Mouse (Mus musculus) C2C12 (cell line): ENCODE measurements around the gene Ddx50. TPM values are rescaled to one million over a fixed set of nuclear protein-coding genes. Genes with fewer than 3 reads are reported as not detected.

Experiments used
- H3K27me3 ChIP-seq: one replicate; pipeline ENCODE4 v1.6.1; 2011; ENCODE audit not compliant: control insufficient read depth, insufficient read depth, insufficient read length
- H3K36me3 ChIP-seq: one replicate; pipeline ENCODE4 v1.6.1; 2011; ENCODE audit not compliant: control insufficient read depth, insufficient read depth
- H3K4me3 ChIP-seq: one replicate; pipeline ENCODE4 v1.5.1; 2011; ENCODE audit warnings: mild to moderate bottlenecking, control low read depth; ENCODE audit not compliant: poor library complexity, insufficient read depth, severe bottlenecking
- H3K79me2 ChIP-seq: one replicate; pipeline ENCODE4 v1.6.1; 2011; ENCODE audit not compliant: control insufficient read depth, insufficient read depth
- H3K79me3 ChIP-seq: one replicate; pipeline ENCODE4 v1.6.1; 2011; ENCODE audit warnings: low read depth, control low read depth
- H3ac ChIP-seq: one replicate; pipeline ENCODE3; 2011; ENCODE audit warnings: low read depth; ENCODE audit not compliant: control insufficient read depth, insufficient read length
- CEBPB ChIP-seq: IDR thresholded peaks from one replicate; pipeline ENCODE4 v1.6.1; 2011; ENCODE audit warnings: low read depth, mild to moderate bottlenecking, control low read depth, moderate library complexity
- CTCF ChIP-seq: IDR thresholded peaks from one replicate; pipeline ENCODE4 v1.5.1; 2011; ENCODE audit not compliant: control insufficient read depth, insufficient read depth, insufficient read length
- FOSL1 ChIP-seq: IDR thresholded peaks from one replicate; pipeline ENCODE4 v1.8.0; 2011; ENCODE audit warnings: mild to moderate bottlenecking, low read length; ENCODE audit not compliant: poor library complexity, insufficient read depth, severe bottlenecking
- MAX ChIP-seq: IDR thresholded peaks from one replicate; pipeline ENCODE4 v1.6.1; 2011; ENCODE audit warnings: mild to moderate bottlenecking, control low read depth
- MYOD1 ChIP-seq: IDR thresholded peaks from one replicate; pipeline ENCODE4 v1.6.1; 2011; ENCODE audit warnings: low read depth; ENCODE audit not compliant: control insufficient read depth, insufficient read length
- MYOG ChIP-seq: IDR thresholded peaks from one replicate; pipeline ENCODE4 v1.6.1; 2011; ENCODE audit not compliant: control insufficient read depth, insufficient read length; ENCODE audit errors: extremely low read depth
- USF1 ChIP-seq: IDR thresholded peaks from one replicate; pipeline ENCODE4 v1.6.1; 2011; ENCODE audit warnings: low read depth, mild to moderate bottlenecking, control low read depth, moderate library complexity
- polyA plus RNA-seq: library from polyadenylated mRNA; unstranded; fragments of >200 nt; fragmentation: generic; extraction: Trizol; gene quantifications from one replicate; pipeline ENCODE4 v1.2.1, GENCODE M21; 2012; ENCODE audit warnings: missing spikeins

Ddx50 gene
- polyA plus RNA-seq, 1 experiment, result 19.4 TPM

DNA sequence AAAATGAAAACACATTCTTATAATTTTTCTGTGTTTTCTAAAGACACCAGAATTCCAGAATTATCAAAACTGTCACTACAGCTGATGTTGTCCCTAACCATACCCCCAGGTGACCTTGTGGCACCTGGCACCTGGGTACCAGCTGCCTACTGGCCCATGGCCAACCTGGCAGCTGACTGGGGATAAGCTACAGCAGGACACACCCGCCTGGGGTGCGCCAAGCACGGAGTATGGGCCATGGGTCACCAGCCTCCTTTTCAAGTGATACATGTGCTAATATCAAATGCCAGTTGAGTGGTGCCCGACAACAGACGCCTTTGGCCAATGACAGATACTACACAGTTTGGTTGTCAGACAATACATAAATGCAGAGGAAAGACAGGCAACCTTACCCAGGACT, 26.3 kb upstream of the Ddx50 start:
- Histone ChIP-seq H3ac (no peak overlapping the region), H3K79me3 (no peaks in the 10 kb centered on the region), H3K79me2 (no peaks in the 10 kb centered on the region), H3K4me3 (no peak overlapping the region), H3K36me3 (no peaks in the 10 kb centered on the region), H3K27me3 (peaks cover 13% of the 10 kb centered on the region)
- no peak for TF ChIP-seq FOSL1

- Histone ChIP-seq H3ac (no peak overlapping the region), H3K79me3 (no peaks in the 10 kb centered on the region), H3K36me3 (no peaks in the 10 kb centered on the region), H3K4me3 (no peak overlapping the region), H3K27me3 (peaks cover 16% of the 10 kb centered on the region), H3K79me2 (no peaks in the 10 kb centered on the region)
- TF ChIP-seq MYOD1, result no peak
- no peak for TF ChIP-seq MYOG
- no peak for TF ChIP-seq CEBPB
- no peak for TF ChIP-seq CTCF
- no peak for TF ChIP-seq USF1
- TF ChIP-seq MAX, result no peak
- TF ChIP-seq FOSL1, result no peak
Measured at GRCm38 (mm10) chr10:62676196-62676595, 25.2 kb upstream of the Ddx50 start.

DNA sequence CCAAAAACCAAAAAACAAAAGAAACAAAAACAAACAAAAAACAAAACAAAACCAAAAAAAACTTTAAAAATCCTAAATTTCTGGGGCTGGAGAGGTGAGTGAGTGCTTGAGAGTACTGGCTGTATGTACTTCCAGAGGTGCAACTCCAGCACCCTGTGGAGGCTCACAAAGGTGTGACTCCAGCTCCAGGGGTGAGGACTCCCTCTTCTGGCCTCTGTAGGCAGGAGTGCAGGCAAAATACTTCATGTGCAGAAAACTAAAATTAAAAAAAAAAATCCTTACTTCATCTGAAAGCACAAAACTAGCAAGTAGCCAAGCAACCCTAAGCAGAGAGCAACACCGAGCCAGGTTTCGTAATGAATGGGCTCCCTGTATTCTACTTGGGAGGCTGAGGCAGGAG, 21.3 kb upstream of the Ddx50 start:
- no peak overlapping the region for H3K4me3 ChIP-seq
- H3K79me3 ChIP-seq, result no peaks in the 10 kb centered on the region
- peaks cover 42% of the 10 kb centered on the region for H3K27me3 ChIP-seq
- no peak for TF ChIP-seq CEBPB
- no peak for TF ChIP-seq USF1
- TF ChIP-seq MAX, result no peak
- no peak for TF ChIP-seq FOSL1
- TF ChIP-seq MYOD1, result no peak
- TF ChIP-seq CTCF, result no peak
- TF ChIP-seq MYOG, result no peak
- no peak overlapping the region for H3ac ChIP-seq
- H3K36me3 ChIP-seq, result no peaks in the 10 kb centered on the region
- no peaks in the 10 kb centered on the region for H3K79me2 ChIP-seq

- TF ChIP-seq MAX (no peak), MYOD1 (no peak), FOSL1 (no peak)
- Histone ChIP-seq H3K4me3 (no peak overlapping the region), H3K36me3 (no peaks in the 10 kb centered on the region), H3K27me3 (peaks cover 53% of the 10 kb centered on the region), H3K79me3 (no peaks in the 10 kb centered on the region), H3ac (no peak overlapping the region), H3K79me2 (no peaks in the 10 kb centered on the region)
Measured at GRCm38 (mm10) chr10:62669245-62669644, 18.2 kb upstream of the Ddx50 start.

DNA sequence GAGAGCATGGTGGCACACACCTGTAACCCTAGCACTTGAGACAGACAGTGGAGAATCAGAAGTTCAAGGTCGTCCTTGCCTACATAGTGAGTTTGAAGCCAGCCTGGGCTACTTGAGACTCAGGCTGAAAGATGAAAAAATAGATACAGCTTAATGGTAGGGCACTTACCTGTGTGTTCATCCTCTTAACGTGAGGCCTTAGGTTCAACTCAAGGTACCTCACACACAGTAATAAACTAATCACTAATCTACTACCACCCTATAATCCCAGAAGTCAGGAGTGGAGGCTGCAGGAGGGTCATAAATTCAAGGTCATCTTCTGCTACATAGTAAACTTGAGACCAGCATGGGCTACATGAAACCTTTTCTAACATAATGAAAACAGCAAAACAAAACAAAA, 17.4 kb upstream of the Ddx50 start:
- H3ac ChIP-seq, result no peak overlapping the region
- peaks cover 59% of the 10 kb centered on the region for H3K27me3 ChIP-seq
- no peak overlapping the region for H3K4me3 ChIP-seq
- no peaks in the 10 kb centered on the region for H3K79me2 ChIP-seq
- TF ChIP-seq MYOD1 (no peak), MYOG (no peak), FOSL1 (no peak), CEBPB (no peak), CTCF (no peak), USF1 (no peak), MAX (no peak)
- no peaks in the 10 kb centered on the region for H3K36me3 ChIP-seq
- H3K79me3 ChIP-seq, result no peaks in the 10 kb centered on the region

- Histone ChIP-seq H3ac (no peak overlapping the region), H3K79me3 (no peaks in the 10 kb centered on the region), H3K36me3 (no peaks in the 10 kb centered on the region), H3K27me3 (peaks cover 59% of the 10 kb centered on the region), H3K4me3 (no peak overlapping the region), H3K79me2 (no peaks in the 10 kb centered on the region)
- TF ChIP-seq MYOG, result no peak
- no peak for TF ChIP-seq MAX
- TF ChIP-seq FOSL1, result no peak
- no peak for TF ChIP-seq USF1
- TF ChIP-seq CEBPB, result no peak
- no peak for TF ChIP-seq MYOD1
- no peak for TF ChIP-seq CTCF
Measured at GRCm38 (mm10) chr10:62668043-62668442, 17.0 kb upstream of the Ddx50 start.
